Mouse (Mus musculus) limb, embryonic 14.5 days (tissue): Measurements from ENCODE around the gene B4galnt4. TPM values are rescaled to one million over a fixed set of nuclear protein-coding genes. Genes with fewer than 3 reads are reported as not detected.

ENCODE experiments used
- ATAC-seq: fragments of 200-750 bp; cut with Nextera tagmentation; 2 replicates; pipeline ENCODE4 v1.8.0; 2017; ENCODE audit warnings: low read depth, moderate number of reproducible peaks, moderate TSS enrichment; ENCODE audit not compliant: low FRiP score
- DNase-seq: peaks from one replicate; pipeline ENCODE4 v3.0.0-alpha.2; 2015; ENCODE audit warnings: low spot score
- H3K27ac ChIP-seq: fragments of 300-500 bp; sonication (generic); replicated peaks from 2 replicates; pipeline ENCODE4 v1.5.1; 2014; ENCODE audit warnings: low read depth, mild to moderate bottlenecking, low read length, moderate library complexity, mixed read lengths
- H3K27me3 ChIP-seq: fragments of 300-500 bp; sonication (generic); 2 replicates; pipeline ENCODE4 v1.6.1; 2014; ENCODE audit warnings: low read length, mixed read lengths; ENCODE audit not compliant: control insufficient read depth, insufficient read depth
- H3K36me3 ChIP-seq: fragments of 300-500 bp; sonication (generic); 2 replicates; pipeline ENCODE4 v1.6.1; 2014; ENCODE audit warnings: mild to moderate bottlenecking, low read length, moderate library complexity, mixed read lengths; ENCODE audit not compliant: control insufficient read depth, insufficient read depth
- H3K4me1 ChIP-seq: fragments of 300-500 bp; sonication (generic); 2 replicates; pipeline ENCODE4 v1.6.1; 2014; ENCODE audit warnings: antibody characterized with exemption, low read length, mixed read lengths; ENCODE audit not compliant: control insufficient read depth, insufficient read depth
- H3K4me2 ChIP-seq: fragments of 300-500 bp; sonication (generic); replicated peaks from 2 replicates; pipeline ENCODE4 v1.6.1; 2014; ENCODE audit warnings: low read depth, mild to moderate bottlenecking, low read length, moderate library complexity; ENCODE audit not compliant: severe bottlenecking
- H3K4me3 ChIP-seq: fragments of 300-500 bp; sonication (generic); replicated peaks from 2 replicates; pipeline ENCODE4 v1.5.1; 2014; ENCODE audit warnings: low read length
- H3K9ac ChIP-seq: fragments of 300-500 bp; sonication (generic); 2 replicates; pipeline ENCODE4 v1.6.1; 2014; ENCODE audit warnings: mild to moderate bottlenecking, low read depth, low read length, moderate library complexity; ENCODE audit not compliant: severe bottlenecking
- H3K9me3 ChIP-seq: fragments of 300-500 bp; sonication (generic); 2 replicates; pipeline ENCODE4 v1.6.1; 2016; ENCODE audit warnings: low read length; ENCODE audit not compliant: control insufficient read depth
- POLR2A ChIP-seq: fragments of 200-500 bp; IDR thresholded peaks from 2 replicates; pipeline ENCODE4 v1.8.0; 2012; ENCODE audit warnings: inconsistent platforms, mild to moderate bottlenecking, moderate library complexity, borderline replicate concordance; ENCODE audit not compliant: insufficient read depth, insufficient read length; ENCODE audit errors: extremely low read depth
- WGBS: fragments of 180-500 bp; shearing (Covaris S2); extraction: QIAGEN DNeasy Blood & Tissue Kit; methylation state at CpG from one replicate; pipeline ENCODE4 v1.1.7; 2014; 5-methylcytosine and 5-hydroxymethylcytosine counted together
- polyA plus RNA-seq, 2 experiments: library from polyadenylated mRNA; depleted of rRNA in 1 of 2; stranded (reverse) in 1 of 2; unstranded in 1 of 2; fragments of >200 nt; fragmentation: Nextera tagmentation in 1 of 2; extraction: Ambion mirVana in 1 of 2; gene quantifications; 2 replicates each; pipeline versions ENCODE4 v1.2.1 to v1.2.3; 2012 to 2014

B4galnt4 gene
- polyA plus RNA-seq, 2 experiments, result 12.3 to 46.5 TPM

- Histone ChIP-seq H3K9ac (peak overlapping the region; percentile 12; the same call in 1 of the 2 replicates), H3K27me3 (no peaks in the 10 kb centered on the region), H3K36me3 (no peaks in the 10 kb centered on the region), H3K4me3 (peak overlapping the region; percentile 29), H3K27ac (no peak overlapping the region), H3K4me1 (no peaks in the 10 kb centered on the region), H3K9me3 (no peaks in the 10 kb centered on the region), H3K4me2 (peak overlapping the region; percentile 5; the same call in 1 of the 2 replicates)
- TF ChIP-seq POLR2A, result no peak
- ATAC-seq (no peak), DNase-seq (no peak)
- WGBS, result 21% methylated on average over 27 of the region's 34 CpGs
Observed at GRCm38 (mm10) chr7:141079481-141080449, 18.9 kb downstream of the B4galnt4 start.

- no peak overlapping the region for H3K27ac ChIP-seq
- H3K27me3 ChIP-seq, result peaks cover 23% of the 10 kb centered on the region
Observed at GRCm38 (mm10) chr7:141087894-141088293, 27.0 kb downstream of the B4galnt4 start.

GRCm38 (mm10) chr7:141088473-141088872 is 27.6 kb downstream of the B4galnt4 start:
- Histone ChIP-seq H3K9ac (no peak overlapping the region), H3K36me3 (no peaks in the 10 kb centered on the region), H3K4me1 (no peaks in the 10 kb centered on the region), H3K27me3 (peaks cover 23% of the 10 kb centered on the region), H3K4me3 (no peak overlapping the region), H3K27ac (no peak overlapping the region), H3K9me3 (no peaks in the 10 kb centered on the region), H3K4me2 (no peak overlapping the region)
- 9% methylated on average over 18 of the region's 18 CpGs for WGBS
- ATAC-seq (no peak), DNase-seq (no peak)
- TF ChIP-seq POLR2A, result no peak

More at GRCm38 (mm10) chr7:141087894-141088293, 27.0 kb downstream of the B4galnt4 start:
- Histone ChIP-seq H3K4me2 (no peak overlapping the region), H3K4me3 (no peak overlapping the region), H3K4me1 (no peaks in the 10 kb centered on the region), H3K9ac (no peak overlapping the region), H3K9me3 (no peaks in the 10 kb centered on the region), H3K36me3 (no peaks in the 10 kb centered on the region)
- 20% methylated on average over 8 of the region's 8 CpGs for WGBS
- DNase-seq (no peak), ATAC-seq (no peak)
- TF ChIP-seq POLR2A, result no peak

GRCm38 (mm10) chr7:141090228-141090627 is 29.3 kb downstream of the B4galnt4 start:
- DNase-seq, result no peak
- H3K9ac ChIP-seq, result no peak overlapping the region
- H3K4me2 ChIP-seq, result no peak overlapping the region
- H3K4me3 ChIP-seq, result no peak overlapping the region
- H3K27me3 ChIP-seq, result peaks cover 23% of the 10 kb centered on the region
- H3K4me1 ChIP-seq, result no peaks in the 10 kb centered on the region
- no peaks in the 10 kb centered on the region for H3K36me3 ChIP-seq
- WGBS, result 66% methylated on average over 8 of the region's 8 CpGs
- no peak for ATAC-seq
- TF ChIP-seq POLR2A, result no peak
- H3K9me3 ChIP-seq, result no peaks in the 10 kb centered on the region
- no peak overlapping the region for H3K27ac ChIP-seq

GRCm38 (mm10) chr7:141092051-141092735 is 31.3 kb downstream of the B4galnt4 start:
- H3K9ac ChIP-seq, result 0 out of 2 replicates have a peak overlapping the region, but pooled peaks have one; percentile 1
- no peaks in the 10 kb centered on the region for H3K4me1 ChIP-seq

More at GRCm38 (mm10) chr7:141092051-141092735, 31.3 kb downstream of the B4galnt4 start:
- H3K27me3 ChIP-seq, result peaks cover 23% of the 10 kb centered on the region
- no peaks in the 10 kb centered on the region for H3K36me3 ChIP-seq
- DNase-seq (peak; percentile 63), ATAC-seq (peak; percentile 70; the same call in 1 of the 2 replicates)
- peak overlapping the region; percentile 22 for H3K4me3 ChIP-seq
- 6% methylated on average over 37 of the region's 37 CpGs for WGBS
- H3K9me3 ChIP-seq, result no peaks in the 10 kb centered on the region
- TF ChIP-seq POLR2A, result no peak
- H3K27ac ChIP-seq, result no peak overlapping the region
- peak overlapping the region; percentile 38 for H3K4me2 ChIP-seq
